Mouse (Mus musculus) layer of hippocampus, postnatal 10 days (tissue): ENCODE measurements at regions not wholly inside any gene's neighbourhood (a gene's known extent, or its start where the extent isn't known, plus 50 kb on each side); places are given as distances from the start of the nearest gene placed in this dataset.

Experiments
- DNase-seq, 2 experiments: peaks; one replicate each; pipeline ENCODE4 v3.0.0; 2021; ENCODE audit warnings: low spot score in 2 of 2

GRCm38 (mm10) chr12:26244701-26245100 is 170.4 kb downstream of the Rnf144a start:
- DNase-seq: no peak

DNA sequence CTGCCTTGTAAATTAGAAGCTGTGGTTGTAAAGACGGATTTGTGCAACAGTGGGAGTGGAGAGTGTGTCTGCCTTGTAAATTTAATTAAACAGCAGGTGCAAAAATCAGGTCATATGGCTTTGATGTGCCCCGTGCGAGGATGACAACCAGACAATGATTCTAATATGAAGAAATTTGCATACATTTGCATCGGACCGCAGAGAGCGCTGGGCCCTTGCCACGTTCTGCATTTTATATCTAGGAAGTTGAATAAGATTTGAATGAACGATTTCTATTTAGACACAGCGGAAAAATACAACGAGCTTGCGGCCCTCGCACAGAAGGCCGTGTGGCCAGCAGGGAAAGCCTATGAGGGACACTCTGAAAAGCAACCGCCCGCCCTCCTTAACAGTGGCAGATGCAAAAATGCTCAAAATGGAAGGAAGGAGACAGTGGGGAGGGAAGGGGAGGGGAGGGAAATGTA is 187.5 kb downstream of the Rnf144a start:
- DNase-seq: no peak

DNA sequence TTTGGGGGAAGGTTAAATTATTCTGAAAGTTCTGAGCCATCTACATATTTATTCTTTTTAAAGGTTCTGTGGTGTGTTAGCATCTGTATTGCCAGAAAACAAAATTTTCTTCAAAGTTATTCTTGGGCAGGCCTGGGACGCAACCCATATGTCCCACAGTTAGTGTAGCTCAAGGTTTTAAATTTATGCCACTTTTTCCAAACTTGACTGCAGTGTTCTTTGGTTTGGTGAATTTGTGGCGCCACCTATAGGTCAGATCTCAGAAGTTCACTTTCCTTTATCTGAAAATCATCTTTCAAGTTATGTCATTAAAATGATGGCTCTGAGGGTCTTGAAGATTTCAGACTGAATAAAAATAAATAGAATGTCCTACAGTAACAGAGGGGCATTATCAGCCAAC is 188.7 kb downstream of the Rnf144a start:
- DNase-seq: peak; percentile 46 to 69

DNA sequence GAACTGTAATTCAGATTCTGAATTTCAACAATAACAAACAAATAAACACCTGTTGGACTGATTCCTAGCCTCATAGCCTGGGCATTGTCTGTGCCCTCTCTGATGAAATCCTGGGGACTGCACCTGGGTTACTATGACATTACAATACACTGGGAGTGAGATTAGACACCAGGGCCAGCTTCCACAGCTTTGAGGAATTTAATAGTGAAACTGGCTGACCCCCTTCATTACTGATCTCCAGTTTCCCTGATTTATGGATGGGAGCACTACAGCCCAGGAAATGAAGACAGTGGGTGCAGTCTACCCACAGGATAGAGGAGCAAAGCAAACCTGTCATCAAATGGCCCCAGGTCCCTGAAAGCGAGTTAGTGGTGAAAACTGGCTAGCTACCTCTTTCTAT is 202.6 kb downstream of the Rnf144a start:
- DNase-seq: no peak

DNA sequence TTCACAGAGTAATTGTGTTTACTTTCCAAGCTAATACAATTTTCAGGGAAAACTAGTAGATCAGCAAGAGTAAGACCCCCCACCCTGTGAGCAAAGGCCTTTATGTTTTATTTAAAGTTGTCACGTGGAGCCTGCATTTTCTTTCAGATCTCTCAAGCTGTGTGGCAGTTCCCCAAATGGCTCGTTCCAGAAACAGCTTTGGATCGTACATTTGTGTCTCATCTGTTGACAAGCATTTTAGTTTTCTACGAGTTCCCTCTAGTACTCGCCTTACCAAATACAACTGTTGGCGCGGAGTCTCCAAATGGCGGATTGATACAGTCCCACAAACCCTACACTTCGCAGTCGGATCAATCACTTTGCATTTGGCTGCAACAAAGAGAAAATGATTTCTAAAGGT is 203.6 kb downstream of the Rnf144a start:
- no peak for DNase-seq

DNA sequence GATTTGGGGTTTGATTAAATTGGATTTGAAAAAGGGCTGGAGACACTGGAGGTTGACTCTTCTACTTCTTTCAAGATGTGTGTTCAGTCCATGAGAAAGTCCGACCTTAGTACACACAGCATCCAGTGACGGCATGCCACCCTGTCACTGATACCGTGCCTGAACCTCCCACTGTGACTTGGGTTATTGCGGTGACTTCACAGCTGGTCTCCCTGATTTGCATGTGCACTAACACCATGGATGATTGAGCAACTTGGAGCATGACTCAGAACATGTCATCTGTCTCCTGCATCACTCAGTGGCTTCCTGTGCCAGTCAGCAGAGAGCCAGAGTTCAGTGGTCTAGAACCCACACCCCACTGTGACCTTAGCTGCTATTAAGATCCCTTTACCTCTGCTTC is 208.3 kb downstream of the Rnf144a start:
- DNase-seq: no peak

DNA sequence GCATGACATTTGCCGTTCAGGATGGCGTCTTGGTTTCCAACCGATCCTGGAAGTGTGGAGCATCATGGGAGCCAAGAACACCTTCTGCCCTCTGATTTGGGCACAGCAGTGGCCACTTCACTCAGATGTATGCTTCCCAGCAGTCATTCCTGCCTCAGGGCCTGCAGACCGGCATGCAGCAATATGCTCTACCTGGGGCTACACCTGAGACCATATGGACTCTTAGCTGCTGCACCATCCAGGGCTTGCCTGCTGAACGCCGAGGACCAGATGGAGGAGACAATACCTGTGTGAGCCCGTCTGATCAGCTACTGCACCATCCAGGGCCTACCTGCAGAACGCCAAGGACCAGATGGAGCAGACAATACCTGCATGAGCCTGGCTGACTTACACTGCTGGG is 209.0 kb downstream of the Rnf144a start:
- DNase-seq: no peak

DNA sequence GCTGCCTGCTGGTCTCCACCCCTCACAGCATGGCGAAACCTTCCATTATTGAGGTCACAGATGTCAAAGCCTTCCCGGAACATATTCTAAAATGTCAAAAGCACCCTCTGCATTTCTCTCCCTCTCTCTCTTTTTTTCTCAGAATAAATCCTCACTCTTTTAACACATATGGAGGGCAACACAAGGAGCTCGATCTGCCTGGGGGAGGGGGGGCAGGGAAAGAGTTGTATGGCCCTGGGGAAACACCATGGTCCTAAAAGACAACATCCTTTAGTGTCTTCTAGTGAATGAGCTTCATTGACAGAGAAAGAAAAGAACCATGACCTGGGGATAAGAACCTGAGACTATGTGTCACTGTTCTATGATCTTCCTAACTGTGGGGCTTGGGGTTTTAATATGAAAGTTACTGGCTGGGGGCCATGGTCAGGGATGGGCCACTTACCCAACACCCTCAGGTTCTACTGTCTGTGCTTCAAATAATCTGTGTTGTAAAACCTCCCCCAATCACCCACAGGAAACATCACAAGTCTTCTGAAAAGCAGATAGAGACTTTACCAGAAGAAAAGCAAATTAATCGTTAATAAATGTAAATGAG is 223.0 kb downstream of the Rnf144a start:
- DNase-seq: no peak

GRCm38 (mm10) chr12:26191268-26191981 is 223.6 kb downstream of the Rnf144a start:
- peak; percentile 52 to 61 for DNase-seq

- no peak for DNase-seq
Measured at GRCm38 (mm10) chr12:26188996-26189395, 226.1 kb downstream of the Rnf144a start.

DNA sequence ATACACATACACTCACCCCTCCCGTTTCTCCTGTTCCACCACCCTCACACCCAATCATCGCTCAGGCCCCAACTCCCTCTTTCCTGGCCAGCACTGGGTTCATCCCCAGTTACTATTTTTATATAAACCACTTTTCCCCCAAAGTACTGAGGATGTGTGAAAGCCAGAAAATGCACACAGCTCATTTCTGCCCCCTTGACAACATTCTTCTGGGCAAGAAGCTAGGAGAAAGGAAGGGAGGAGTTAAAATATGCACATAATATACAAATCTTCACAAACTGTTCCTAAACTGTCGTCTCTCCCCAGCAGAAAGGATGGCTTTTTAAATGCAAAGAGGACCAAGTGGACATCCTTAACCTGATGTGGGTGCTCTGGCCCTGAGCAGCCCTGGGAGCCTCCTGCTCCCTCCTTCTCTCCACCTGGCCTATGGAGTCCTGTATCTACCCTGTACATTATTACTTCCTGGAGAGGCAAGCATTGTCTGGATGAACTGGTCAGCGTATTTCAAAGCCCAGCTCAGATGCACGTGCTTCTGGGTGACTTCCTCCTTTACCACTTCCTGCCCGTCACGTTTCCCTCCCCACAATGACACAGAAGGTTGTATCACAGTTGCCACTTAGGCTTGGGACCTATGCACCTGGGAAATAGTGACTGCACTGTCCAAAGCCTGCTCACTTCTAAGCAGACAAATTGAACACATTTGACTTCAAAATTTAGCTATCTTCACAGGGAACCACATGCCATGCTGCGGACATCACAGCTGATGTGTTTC is 227.8 kb downstream of the Rnf144a start:
- DNase-seq: no peak

GRCm38 (mm10) chr12:26184701-26185460 is 230.2 kb downstream of the Rnf144a start:
- DNase-seq: no peak

GRCm38 (mm10) chr12:26183021-26183420 is 232.0 kb downstream of the Rnf144a start:
- no peak for DNase-seq

GRCm38 (mm10) chr12:26180846-26181245 is 234.2 kb downstream of the Rnf144a start:
- no peak for DNase-seq

GRCm38 (mm10) chr12:26176231-26176662 is 238.8 kb downstream of the Rnf144a start:
- DNase-seq: no peak

DNA sequence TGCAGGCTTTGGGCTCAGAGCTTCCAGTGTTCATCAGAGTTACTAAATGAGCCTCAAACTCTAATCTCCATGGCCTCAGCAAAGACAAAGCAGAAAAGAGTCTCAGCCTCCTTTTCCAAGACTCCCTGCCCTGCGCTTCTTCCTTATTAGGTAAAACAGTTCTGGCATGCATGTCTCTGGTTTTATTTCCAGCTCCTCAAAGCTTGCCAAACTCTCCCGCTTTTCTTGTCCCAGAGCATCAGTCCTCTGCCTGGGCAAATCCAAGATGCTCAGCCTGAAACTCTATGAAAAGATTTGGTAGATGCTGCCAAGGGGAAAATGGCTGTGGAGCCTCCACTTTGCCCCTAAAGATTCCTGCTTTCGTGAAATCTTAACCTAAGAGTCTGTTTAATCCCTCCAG is 251.6 kb downstream of the Rnf144a start:
- no peak for DNase-seq

- no peak for DNase-seq
Measured at GRCm38 (mm10) chr12:26160861-26161615, 254.0 kb downstream of the Rnf144a start.

- no peak for DNase-seq
Measured at GRCm38 (mm10) chr12:26152992-26153391, 262.1 kb downstream of the Rnf144a start.

DNA sequence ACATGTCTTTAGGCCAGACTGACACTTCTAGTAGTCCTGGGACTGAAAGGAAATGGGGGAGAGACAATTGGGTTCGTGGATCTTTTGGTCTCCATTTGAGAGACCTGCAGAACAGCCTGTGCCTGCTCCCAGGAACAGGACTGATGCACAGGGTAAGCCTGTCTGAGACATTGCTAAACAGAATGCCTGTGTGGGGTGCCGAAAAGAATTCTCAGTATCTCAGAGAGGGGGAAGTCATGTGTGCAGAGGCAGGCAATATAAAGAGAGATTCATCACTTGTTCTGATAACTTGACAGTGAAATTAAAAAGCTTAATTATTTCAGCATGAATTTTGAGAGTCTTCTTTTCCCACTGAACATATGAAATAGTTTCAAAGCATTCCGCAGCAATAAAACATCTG is 268.7 kb downstream of the Rnf144a start:
- no peak for DNase-seq

- DNase-seq: no peak
Measured at GRCm38 (mm10) chr12:26145085-26145714, 269.9 kb downstream of the Rnf144a start.
